Mouse (Mus musculus) E14TG2a.4 (cell line): Measurements from ENCODE around the gene Grwd1.
A peak's percentile ranks its signal among the peaks of the same experiment; 100 is the strongest.

Source experiments
- H3K27me3 ChIP-seq: 2 replicates; pipeline ENCODE4 v1.6.1; 2014; ENCODE audit warnings: low read length, control low read depth; ENCODE audit not compliant: insufficient read depth
- H3K36me3 ChIP-seq: 2 replicates; pipeline ENCODE4 v1.6.1; 2014; ENCODE audit warnings: low read length, control low read depth; ENCODE audit not compliant: insufficient read depth
- H3K4me1 ChIP-seq: replicated peaks from 2 replicates; pipeline ENCODE4 v1.6.1; 2014; ENCODE audit warnings: low read depth, low read length, control low read depth
- H3K4me3 ChIP-seq: replicated peaks from 2 replicates; pipeline ENCODE4 v1.5.1; 2014; ENCODE audit warnings: mild to moderate bottlenecking, low read length
- H3K9me3 ChIP-seq: 2 replicates; pipeline ENCODE4 v1.6.1; 2014; ENCODE audit warnings: low read length, control low read depth
- CTCF ChIP-seq: conservative IDR thresholded peaks from 2 replicates; pipeline ENCODE4 v1.5.1; 2014; ENCODE audit warnings: low read length
- NANOG ChIP-seq: IDR thresholded peaks from 2 replicates; pipeline ENCODE4 v1.6.1; 2014; ENCODE audit warnings: borderline replicate concordance, low read length, mixed read lengths
- POU5F1 ChIP-seq: IDR thresholded peaks from 2 replicates; pipeline ENCODE4 v1.6.1; 2014; ENCODE audit warnings: low read length, borderline replicate concordance

The Grwd1 gene

DNA sequence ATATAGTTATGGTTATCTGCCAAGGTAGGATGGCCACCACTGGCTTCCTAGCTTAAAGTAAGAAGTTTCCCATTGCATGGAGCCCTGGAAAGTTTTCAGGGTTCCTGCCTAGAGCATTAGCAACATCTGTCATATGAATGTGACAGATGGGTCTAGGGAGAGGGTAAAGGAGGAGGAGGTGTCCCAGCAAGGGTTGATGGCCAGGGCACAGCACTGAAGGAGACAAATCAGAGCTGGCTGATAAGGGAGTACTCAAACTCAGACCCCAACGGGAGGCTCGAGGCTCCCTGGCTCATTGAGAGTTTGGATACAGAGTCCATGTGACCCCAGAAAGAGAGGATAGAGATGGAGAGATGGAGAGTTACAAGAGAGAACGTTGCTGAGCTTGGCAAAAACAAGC, 19.9 kb upstream of the Grwd1 start:
- no peak overlapping the region for H3K4me3 ChIP-seq
- no peaks in the 10 kb centered on the region for H3K9me3 ChIP-seq
- H3K36me3 ChIP-seq = no peaks in the 10 kb centered on the region
- H3K27me3 ChIP-seq = peaks cover 3% of the 10 kb centered on the region; the same call in 1 of the 2 replicates
- no peak for TF ChIP-seq NANOG
- no peak for TF ChIP-seq CTCF
- TF ChIP-seq POU5F1 = no peak
- H3K4me1 ChIP-seq = peaks cover 9% of the 10 kb centered on the region; the same call in 1 of the 2 replicates

DNA sequence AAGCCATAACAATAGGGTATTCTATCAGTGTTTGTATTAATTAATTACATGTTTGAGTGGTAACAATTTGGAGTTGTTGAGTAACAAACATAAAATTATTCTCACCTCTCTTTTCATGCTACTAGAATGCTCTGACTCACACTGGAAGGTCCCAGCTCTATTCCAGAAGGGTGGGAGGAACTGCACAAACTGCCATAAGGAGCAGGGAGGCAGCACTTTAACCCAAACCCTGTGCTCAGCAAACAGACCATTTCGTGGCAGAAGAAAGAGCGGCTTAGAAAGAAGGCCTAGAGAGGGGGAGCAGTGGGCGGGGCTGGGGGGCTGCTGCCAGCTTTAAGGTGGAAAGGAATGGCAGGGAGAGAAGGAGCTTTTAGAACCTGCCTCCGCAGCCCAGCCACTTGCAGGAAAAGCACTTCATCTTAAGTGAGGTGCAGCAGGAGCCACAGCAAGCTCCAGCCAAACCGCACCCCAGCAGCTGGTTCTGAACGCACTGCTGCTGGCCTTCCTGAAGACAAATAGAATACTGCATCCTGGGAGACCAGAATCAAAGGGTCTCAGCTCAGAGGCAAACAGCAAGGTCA, 17.8 kb upstream of the Grwd1 start:
- Histone ChIP-seq H3K4me3 (no peak overlapping the region), H3K36me3 (no peaks in the 10 kb centered on the region), H3K9me3 (no peaks in the 10 kb centered on the region), H3K27me3 (peaks cover 4% of the 10 kb centered on the region; the same call in 1 of the 2 replicates), H3K4me1 (peaks cover 9% of the 10 kb centered on the region; the same call in 1 of the 2 replicates)
- TF ChIP-seq NANOG = no peak
- no peak for TF ChIP-seq CTCF
- no peak for TF ChIP-seq POU5F1

DNA sequence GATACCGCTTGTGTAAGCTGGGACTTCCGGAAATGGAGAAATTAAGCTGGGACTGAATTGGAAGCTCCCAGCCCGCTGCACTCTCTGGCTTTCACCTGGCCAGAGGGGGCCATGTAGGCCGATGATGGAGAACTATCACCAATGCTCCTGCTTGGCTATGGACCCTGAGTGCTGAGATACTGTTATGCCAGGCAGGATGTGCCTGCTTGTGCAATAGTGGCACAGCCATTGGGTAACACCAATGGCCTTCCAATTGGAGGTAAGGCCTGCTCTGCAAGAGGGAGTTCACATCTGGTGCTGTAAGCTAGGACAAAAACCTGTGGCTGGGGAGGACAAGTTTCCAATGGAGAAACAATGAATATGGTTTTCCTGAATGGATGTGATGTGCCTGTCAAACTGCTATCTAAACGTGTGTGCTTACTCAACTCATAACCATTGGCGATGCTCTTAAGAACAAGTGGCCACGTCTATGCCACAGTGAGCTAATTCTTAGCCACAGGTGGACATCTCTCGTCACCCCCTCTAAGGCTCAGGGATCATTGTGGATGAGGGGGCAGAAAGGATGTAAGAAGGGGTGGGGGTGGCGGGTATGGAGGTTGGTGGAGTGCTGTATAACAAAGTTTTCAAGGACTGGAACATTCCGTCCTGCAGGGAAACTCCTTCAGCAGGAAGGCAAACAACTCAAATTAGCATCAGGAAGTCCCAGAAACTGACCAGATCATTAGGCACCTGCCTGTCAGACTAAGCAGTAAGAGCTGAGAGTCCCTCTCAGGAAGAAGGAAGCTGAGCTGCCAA, 12.4 kb upstream of the Grwd1 start:
- Histone ChIP-seq H3K4me1 (peaks cover 3% of the 10 kb centered on the region; the same call in 1 of the 2 replicates), H3K36me3 (no peaks in the 10 kb centered on the region), H3K27me3 (peaks cover 24% of the 10 kb centered on the region), H3K9me3 (no peaks in the 10 kb centered on the region), H3K4me3 (no peak overlapping the region)
- no peak for TF ChIP-seq CTCF
- TF ChIP-seq NANOG = no peak
- no peak for TF ChIP-seq POU5F1

DNA sequence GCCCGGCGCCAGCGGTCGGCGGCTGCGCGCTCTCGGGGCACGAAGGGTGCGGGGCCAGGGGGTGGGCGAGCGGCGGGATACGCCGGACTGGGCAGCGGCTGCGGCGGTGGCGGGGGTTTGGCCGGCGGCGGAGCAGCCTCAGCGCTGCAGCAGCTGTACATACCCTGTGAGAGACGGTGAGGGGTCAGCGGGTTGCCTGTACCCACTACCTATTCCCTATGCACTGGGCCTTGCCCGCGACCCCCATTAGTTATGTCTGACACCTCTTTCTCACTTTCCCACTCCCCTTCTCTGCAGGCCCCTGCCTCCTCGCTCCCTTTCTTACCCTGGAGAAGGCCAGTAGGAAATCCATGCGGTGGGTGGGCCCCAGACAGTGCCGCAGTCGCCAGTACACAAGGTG, 3.2 kb upstream of the Grwd1 start:
- peak overlapping the region; percentile 75 for H3K4me3 ChIP-seq
- TF ChIP-seq POU5F1 (no peak), CTCF (no peak), NANOG (no peak)
- peaks cover 10% of the 10 kb centered on the region for H3K36me3 ChIP-seq
- H3K9me3 ChIP-seq = no peaks in the 10 kb centered on the region
- H3K4me1 ChIP-seq = peaks cover 39% of the 10 kb centered on the region
- peaks cover 54% of the 10 kb centered on the region for H3K27me3 ChIP-seq

DNA sequence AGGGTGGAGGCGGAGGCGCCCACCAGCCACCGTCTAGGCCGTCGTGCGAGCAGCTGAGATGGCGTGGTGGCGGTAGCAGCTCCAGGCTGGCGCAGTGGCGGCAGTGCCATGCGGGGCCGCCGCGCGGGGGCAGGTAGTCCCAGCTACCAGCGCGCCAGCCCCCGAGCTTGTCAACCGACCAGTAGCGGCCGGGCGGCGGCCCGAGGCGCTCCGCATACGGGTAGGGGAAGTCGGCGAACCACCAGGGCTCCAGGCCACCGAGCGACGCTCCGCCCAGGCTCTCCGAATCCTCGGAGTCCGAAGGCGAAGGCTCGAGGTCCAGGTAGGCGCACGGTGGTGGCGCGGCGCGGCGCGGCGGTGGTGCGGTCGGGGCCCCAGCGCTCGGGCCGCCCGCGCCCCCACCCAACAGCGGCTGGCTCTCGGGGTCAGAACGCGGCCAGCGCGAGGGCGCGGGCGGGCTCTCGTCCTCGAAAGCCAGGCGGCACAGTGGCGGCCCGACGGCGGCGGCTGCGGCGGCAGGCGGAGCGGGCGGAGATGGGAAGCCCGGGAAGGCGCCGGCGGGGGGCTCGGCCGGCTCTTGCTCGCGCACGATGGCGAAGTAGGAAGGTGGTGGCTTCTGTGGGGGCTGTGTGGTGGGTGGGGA, 2.5 kb upstream of the Grwd1 start:
- TF ChIP-seq NANOG (no peak), CTCF (no peak), POU5F1 (no peak)
- peaks cover 54% of the 10 kb centered on the region for H3K27me3 ChIP-seq
- peaks cover 44% of the 10 kb centered on the region for H3K4me1 ChIP-seq
- H3K9me3 ChIP-seq = no peaks in the 10 kb centered on the region
- H3K36me3 ChIP-seq = peaks cover 17% of the 10 kb centered on the region
- peak overlapping the region; percentile 75 for H3K4me3 ChIP-seq

DNA sequence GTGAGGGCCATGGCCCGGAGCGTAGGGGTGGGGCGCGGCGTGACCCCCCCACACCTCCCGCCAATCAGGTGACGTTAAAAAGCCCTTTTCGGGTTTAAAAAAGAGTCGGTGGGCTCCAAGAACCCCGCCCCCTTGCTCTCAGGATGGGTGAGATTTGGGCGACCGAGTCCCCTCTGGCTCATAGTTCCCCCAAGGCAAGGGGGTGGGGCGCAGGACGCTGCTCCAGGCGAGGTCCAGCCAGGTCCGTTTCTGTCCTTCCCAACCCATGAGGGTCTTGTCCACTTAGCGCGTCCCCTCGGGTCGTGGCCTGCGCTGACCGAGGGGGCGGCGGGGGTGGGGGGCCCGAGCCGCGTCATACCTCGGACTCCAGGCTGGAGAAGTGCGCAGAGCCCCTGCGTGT, 1.7 kb upstream of the Grwd1 start:
- H3K4me1 ChIP-seq = peaks cover 51% of the 10 kb centered on the region
- H3K4me3 ChIP-seq = peak overlapping the region; percentile 75
- H3K9me3 ChIP-seq = no peaks in the 10 kb centered on the region
- TF ChIP-seq CTCF (no peak), POU5F1 (no peak), NANOG (no peak)
- H3K27me3 ChIP-seq = peaks cover 50% of the 10 kb centered on the region
- H3K36me3 ChIP-seq = peaks cover 25% of the 10 kb centered on the region

DNA sequence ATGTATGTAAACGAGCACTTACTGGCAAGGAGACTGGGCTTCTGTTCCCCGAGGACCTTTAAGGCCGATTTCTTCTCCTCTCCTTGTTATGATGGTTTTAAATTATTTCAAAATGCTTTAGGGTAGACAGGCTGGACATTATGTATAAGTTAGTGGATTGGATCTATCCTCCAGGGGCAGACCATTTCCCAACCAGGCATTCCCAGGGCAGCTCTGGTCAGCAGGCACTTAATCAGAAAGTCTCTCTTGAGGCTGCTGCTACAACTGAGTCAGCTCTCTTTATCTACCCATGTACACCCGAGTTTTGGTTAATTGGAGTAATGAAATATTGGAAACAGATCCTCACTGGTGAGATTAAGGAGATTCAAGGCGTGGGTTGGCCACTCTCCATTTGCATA, 383 bp upstream of the Grwd1 start:
- Histone ChIP-seq H3K4me1 (peaks cover 64% of the 10 kb centered on the region), H3K36me3 (peaks cover 38% of the 10 kb centered on the region), H3K27me3 (peaks cover 44% of the 10 kb centered on the region), H3K4me3 (peak overlapping the region; percentile 100), H3K9me3 (no peaks in the 10 kb centered on the region)
- TF ChIP-seq POU5F1 (no peak), NANOG (no peak), CTCF (no peak)

DNA sequence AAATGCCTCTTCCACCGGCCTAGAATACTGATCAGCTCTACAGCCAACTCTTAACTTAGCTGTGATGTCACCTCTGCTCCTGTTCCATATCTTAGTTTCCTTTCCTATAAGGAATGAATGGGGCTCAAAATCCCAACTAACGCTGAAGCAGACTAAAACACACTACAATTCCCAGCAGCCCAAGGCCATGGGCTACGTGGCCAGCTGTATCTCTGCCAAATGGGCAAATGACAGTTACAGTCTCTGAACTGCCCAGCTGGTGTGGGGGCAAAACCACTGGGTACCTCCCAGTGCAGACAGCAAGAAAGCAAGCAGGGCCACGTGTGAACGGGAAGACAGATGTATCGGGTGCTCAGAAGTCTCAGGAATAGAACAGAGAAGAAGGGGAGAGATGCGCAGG, 4.1 kb downstream of the Grwd1 start:
- Histone ChIP-seq H3K27me3 (peaks cover 6% of the 10 kb centered on the region), H3K4me1 (peaks cover 76% of the 10 kb centered on the region), H3K36me3 (peaks cover 83% of the 10 kb centered on the region), H3K4me3 (no peak overlapping the region), H3K9me3 (no peaks in the 10 kb centered on the region)
- no peak for TF ChIP-seq CTCF
- TF ChIP-seq POU5F1 = no peak
- no peak for TF ChIP-seq NANOG
